Mouse (Mus musculus): ENCODE results near the gene Pnma5. TPM values are rescaled to one million over a fixed set of nuclear protein-coding genes. Genes with fewer than 3 reads are reported as not detected.

Gene Pnma5
- polyA plus RNA-seq, 2 experiments = 0.23 TPM; not detected in 1

- no peaks in the 10 kb centered on the region for H3K36me3 ChIP-seq (ENCODE audit: control insufficient read depth, insufficient read depth, low read length)
- no peaks in the 10 kb centered on the region for H3K27me3 ChIP-seq (ENCODE audit: control insufficient read depth, insufficient read depth, low read length)
- no peak overlapping the region for H3K4me2 ChIP-seq (replicated peaks; ENCODE audit: low read depth, low read length, severe bottlenecking)
- ATAC-seq (ENCODE audit: low FRiP score, low read depth) (no peak), DNase-seq (ENCODE audit: low spot score) (no peak)
- WGBS = 66% methylated on average over 4 of the region's 4 CpGs
- no peaks in the 10 kb centered on the region for H3K9me3 ChIP-seq (ENCODE audit: control insufficient read depth, low read length)
- H3K4me1 ChIP-seq (ENCODE audit: control insufficient read depth, insufficient read depth, low read length) = no peaks in the 10 kb centered on the region
- H3K9ac ChIP-seq (ENCODE audit: low read depth, low read length, severe bottlenecking) = no peak overlapping the region
- TF ChIP-seq POLR2A (IDR thresholded peaks at IDR 0.05; ENCODE audit: borderline replicate concordance, extremely low read depth, insufficient read depth, insufficient read length) = no peak
- no peak overlapping the region for H3K4me3 ChIP-seq (replicated peaks; ENCODE audit: low read length)
- no peak overlapping the region for H3K27ac ChIP-seq (replicated peaks; ENCODE audit: low read depth, low read length)
Observed at GRCm38 (mm10) chrX:73012846-73013245, 24.1 kb downstream of the Pnma5 start.

GRCm38 (mm10) chrX:73007597-73008479 is 29.1 kb downstream of the Pnma5 start:
- H3K9ac ChIP-seq (ENCODE audit: low read depth, low read length, severe bottlenecking) = peak overlapping the region; percentile 36; the same call in 1 of the 2 replicates
- 19% methylated on average over 23 of the region's 27 CpGs for WGBS
- peak; percentile 98 for ATAC-seq (ENCODE audit: low FRiP score, low read depth)
- no peaks in the 10 kb centered on the region for H3K9me3 ChIP-seq (ENCODE audit: control insufficient read depth, low read length)
- H3K27me3 ChIP-seq (ENCODE audit: control insufficient read depth, insufficient read depth, low read length) = no peaks in the 10 kb centered on the region
- H3K36me3 ChIP-seq (ENCODE audit: control insufficient read depth, insufficient read depth, low read length) = no peaks in the 10 kb centered on the region
- peak; percentile 92 for DNase-seq (ENCODE audit: low spot score)
- TF ChIP-seq POLR2A (IDR thresholded peaks at IDR 0.05; ENCODE audit: borderline replicate concordance, extremely low read depth, insufficient read depth, insufficient read length) = 0 out of 2 replicates have a peak, but pooled peaks have one; percentile 16
- H3K4me3 ChIP-seq (replicated peaks; ENCODE audit: low read length) = peak overlapping the region; percentile 34
- peak overlapping the region; percentile 47 for H3K4me2 ChIP-seq (replicated peaks; ENCODE audit: low read depth, low read length, severe bottlenecking)
- H3K27ac ChIP-seq (replicated peaks; ENCODE audit: low read depth, low read length) = peak overlapping the region; percentile 43; the same call in 1 of the 2 replicates
- H3K4me1 ChIP-seq (ENCODE audit: control insufficient read depth, insufficient read depth, low read length) = no peaks in the 10 kb centered on the region

GRCm38 (mm10) chrX:73005678-73006077 is 31.2 kb downstream of the Pnma5 start:
- ATAC-seq (ENCODE audit: low FRiP score, low read depth) (no peak), DNase-seq (ENCODE audit: low spot score) (no peak)
- Histone ChIP-seq H3K4me1 (ENCODE audit: control insufficient read depth, insufficient read depth, low read length) (no peaks in the 10 kb centered on the region), H3K36me3 (ENCODE audit: control insufficient read depth, insufficient read depth, low read length) (no peaks in the 10 kb centered on the region), H3K4me2 (replicated peaks; ENCODE audit: low read depth, low read length, severe bottlenecking) (no peak overlapping the region), H3K27ac (replicated peaks; ENCODE audit: low read depth, low read length) (no peak overlapping the region), H3K27me3 (ENCODE audit: control insufficient read depth, insufficient read depth, low read length) (no peaks in the 10 kb centered on the region), H3K9ac (ENCODE audit: low read depth, low read length, severe bottlenecking) (no peak overlapping the region), H3K4me3 (replicated peaks; ENCODE audit: low read length) (no peak overlapping the region), H3K9me3 (ENCODE audit: control insufficient read depth, low read length) (no peaks in the 10 kb centered on the region)
- TF ChIP-seq POLR2A (IDR thresholded peaks at IDR 0.05; ENCODE audit: borderline replicate concordance, extremely low read depth, insufficient read depth, insufficient read length) = no peak
- 75% methylated on average over 4 of the region's 4 CpGs for WGBS

- H3K4me1 ChIP-seq (ENCODE audit: control insufficient read depth, insufficient read depth, low read length) = no peaks in the 10 kb centered on the region
- 79% methylated on average over 3 of the region's 5 CpGs for WGBS
- H3K4me2 ChIP-seq (replicated peaks; ENCODE audit: low read depth, low read length, severe bottlenecking) = no peak overlapping the region
- H3K9me3 ChIP-seq (ENCODE audit: control insufficient read depth, low read length) = no peaks in the 10 kb centered on the region
- DNase-seq (ENCODE audit: low spot score) = no peak
- no peaks in the 10 kb centered on the region for H3K27me3 ChIP-seq (ENCODE audit: control insufficient read depth, insufficient read depth, low read length)
- H3K9ac ChIP-seq (ENCODE audit: low read depth, low read length, severe bottlenecking) = no peak overlapping the region
- H3K27ac ChIP-seq (replicated peaks; ENCODE audit: low read depth, low read length) = no peak overlapping the region
- no peak for ATAC-seq (ENCODE audit: low FRiP score, low read depth)
- no peak overlapping the region for H3K4me3 ChIP-seq (replicated peaks; ENCODE audit: low read length)
- TF ChIP-seq POLR2A (IDR thresholded peaks at IDR 0.05; ENCODE audit: borderline replicate concordance, extremely low read depth, insufficient read depth, insufficient read length) = no peak
- no peaks in the 10 kb centered on the region for H3K36me3 ChIP-seq (ENCODE audit: control insufficient read depth, insufficient read depth, low read length)
Observed at GRCm38 (mm10) chrX:73003110-73003509, 33.8 kb downstream of the Pnma5 start.

GRCm38 (mm10) chrX:72995542-72995941 is 41.4 kb downstream of the Pnma5 start:
- WGBS = 67% methylated on average over 3 of the region's 3 CpGs
- Histone ChIP-seq H3K4me1 (ENCODE audit: control insufficient read depth, insufficient read depth, low read length) (no peaks in the 10 kb centered on the region), H3K4me3 (replicated peaks; ENCODE audit: low read length) (no peak overlapping the region), H3K36me3 (ENCODE audit: control insufficient read depth, insufficient read depth, low read length) (no peaks in the 10 kb centered on the region), H3K27ac (replicated peaks; ENCODE audit: low read depth, low read length) (no peak overlapping the region), H3K9ac (ENCODE audit: low read depth, low read length, severe bottlenecking) (no peak overlapping the region), H3K27me3 (ENCODE audit: control insufficient read depth, insufficient read depth, low read length) (no peaks in the 10 kb centered on the region), H3K4me2 (replicated peaks; ENCODE audit: low read depth, low read length, severe bottlenecking) (no peak overlapping the region), H3K9me3 (ENCODE audit: control insufficient read depth, low read length) (no peaks in the 10 kb centered on the region)
- no peak for ATAC-seq (ENCODE audit: low FRiP score, low read depth)
- TF ChIP-seq POLR2A (IDR thresholded peaks at IDR 0.05; ENCODE audit: borderline replicate concordance, extremely low read depth, insufficient read depth, insufficient read length) = no peak
- DNase-seq (ENCODE audit: low spot score) = no peak

Measured in limb, embryonic 14.5 days (tissue).